Mouse (Mus musculus): Measurements from ENCODE around the gene Nkx2-4. TPM values are rescaled to one million over a fixed set of nuclear protein-coding genes. Genes with fewer than 3 reads are reported as not detected.

Gene Nkx2-4
- total and polyA plus RNA-seq, 2 experiments from 2014 or later, result not detected

DNA sequence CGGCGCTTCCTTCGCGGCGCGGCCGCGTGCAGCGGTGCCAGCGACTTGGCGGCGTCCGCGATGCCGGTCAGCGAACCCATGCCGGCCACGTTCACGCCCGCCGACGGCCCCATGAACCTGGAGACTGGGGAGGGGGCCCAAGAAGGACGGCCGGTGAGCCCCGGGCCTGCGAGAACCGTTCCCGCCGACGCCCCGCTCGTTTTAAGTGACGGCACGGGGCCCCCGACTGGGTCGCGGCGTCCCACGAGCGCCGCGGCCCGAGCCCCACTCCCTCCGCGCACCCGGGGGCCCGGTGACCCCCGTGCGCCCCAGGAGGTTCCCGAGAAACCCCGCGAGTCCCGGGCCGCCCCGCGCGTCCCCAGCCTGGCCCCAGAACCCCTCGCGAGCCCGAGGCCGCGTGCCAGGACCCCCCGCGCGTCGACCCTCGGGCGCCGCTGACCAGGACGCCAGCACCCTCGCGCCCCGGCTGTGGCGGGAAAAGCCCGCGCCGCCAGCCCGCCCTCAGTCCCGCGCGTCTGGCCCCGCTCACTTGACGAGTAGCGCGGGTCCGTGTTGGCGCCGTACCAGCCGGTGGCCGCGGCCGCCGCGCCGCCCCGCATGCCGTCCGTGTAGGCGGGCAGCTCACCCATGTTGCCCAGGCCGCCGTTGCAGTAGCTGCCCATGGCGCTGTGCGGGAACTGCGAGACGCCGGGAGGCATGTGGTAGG lies 726 bp downstream of the Nkx2-4 start:
- no peaks in the 10 kb centered on the region for H3K9me3 ChIP-seq (replicated peaks; ENCODE audit: control insufficient read depth, low read length)
- peak overlapping the region; percentile 61 for H3K4me2 ChIP-seq (ENCODE audit: low read depth, low read length)
- no peak overlapping the region for H3K9ac ChIP-seq (replicated peaks; ENCODE audit: low read depth, low read length)
- no peak for TF ChIP-seq CTCF (IDR thresholded peaks at IDR 0.05; ENCODE audit: low read depth)
- no peak for TF ChIP-seq EP300 (IDR thresholded peaks at IDR 0.05; ENCODE audit: low read depth)
- H3K27me3 ChIP-seq (ENCODE audit: control insufficient read depth, insufficient read depth, low read length), result peaks cover 87% of the 10 kb centered on the region
- H3K36me3 ChIP-seq (replicated peaks; ENCODE audit: control insufficient read depth, insufficient read depth, low read length), result no peaks in the 10 kb centered on the region
- H3K4me3 ChIP-seq (ENCODE audit: low read depth, low read length), result peak overlapping the region; percentile 52
- H3K4me1 ChIP-seq (ENCODE audit: control insufficient read depth, insufficient read depth), result no peaks in the 10 kb centered on the region
- ATAC-seq (ENCODE audit: insufficient read depth, low read depth), result 0 out of 2 replicates have a peak, but pooled peaks have one; percentile 30
- H3K27ac ChIP-seq (ENCODE audit: low read depth), result no peak overlapping the region
- no peak for DNase-seq (ENCODE audit: low spot score)
- WGBS, result under 1% methylated on average over 73 of the region's 106 CpGs

DNA sequence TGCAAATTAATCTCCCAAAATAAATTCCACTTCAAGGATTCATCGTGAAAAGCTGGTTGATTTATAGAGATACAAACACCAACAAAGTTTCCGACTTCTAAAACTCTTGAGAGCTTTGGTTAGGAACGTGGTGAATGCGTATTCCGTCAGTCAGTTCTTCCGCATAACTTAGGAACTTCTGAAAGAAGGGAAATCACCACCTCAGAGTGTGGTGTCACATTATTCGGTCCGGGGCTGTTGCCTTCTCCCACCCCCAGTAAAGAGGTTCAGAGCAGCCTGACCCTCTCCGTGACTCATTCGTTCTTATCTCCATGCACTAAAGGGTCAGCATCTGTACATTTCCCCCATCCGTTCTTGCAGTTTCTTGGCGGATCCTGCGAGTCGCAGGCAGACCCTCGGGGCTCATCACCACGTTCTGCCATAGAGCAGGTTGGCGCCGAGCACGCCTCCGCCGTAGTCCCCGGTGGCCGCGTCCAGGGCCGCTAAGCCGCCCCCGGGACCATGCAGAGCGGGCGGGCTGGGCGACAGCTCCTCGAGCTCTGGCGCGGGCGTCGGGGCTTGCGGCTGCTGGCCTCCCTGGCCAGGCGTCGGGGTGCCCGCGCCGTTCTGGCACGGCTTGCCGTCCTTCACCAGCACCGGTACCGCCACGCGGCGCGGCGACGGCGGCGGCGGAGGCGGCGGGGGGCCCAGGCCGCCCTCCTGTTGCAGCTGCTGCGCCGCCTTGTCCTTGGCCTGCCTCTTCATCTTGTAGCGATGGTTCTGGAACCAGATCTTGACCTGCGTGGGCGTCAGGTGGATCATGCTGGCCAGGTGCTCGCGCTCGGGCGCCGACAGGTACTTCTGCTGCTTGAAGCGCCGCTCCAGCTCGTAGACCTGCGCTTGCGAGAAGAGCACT lies 1.5 kb downstream of the Nkx2-4 start:
- peak; percentile 30 for ATAC-seq (ENCODE audit: insufficient read depth, low read depth)
- DNase-seq (ENCODE audit: low spot score), result no peak
- H3K4me2 ChIP-seq (ENCODE audit: low read depth, low read length), result peak overlapping the region; percentile 10; the same call in 1 of the 2 replicates
- no peak overlapping the region for H3K9ac ChIP-seq (replicated peaks; ENCODE audit: low read depth, low read length)
- peaks cover 93% of the 10 kb centered on the region for H3K27me3 ChIP-seq (ENCODE audit: control insufficient read depth, insufficient read depth, low read length)
- no peaks in the 10 kb centered on the region for H3K9me3 ChIP-seq (replicated peaks; ENCODE audit: control insufficient read depth, low read length)
- 1% methylated on average over 68 of the region's 72 CpGs for WGBS
- no peak overlapping the region for H3K27ac ChIP-seq (ENCODE audit: low read depth)
- 0 out of 2 replicates have a peak, but pooled peaks cover 4% of the 10 kb centered on the region for H3K36me3 ChIP-seq (replicated peaks; ENCODE audit: control insufficient read depth, insufficient read depth, low read length)
- no peak for TF ChIP-seq CTCF (IDR thresholded peaks at IDR 0.05; ENCODE audit: low read depth)
- TF ChIP-seq EP300 (IDR thresholded peaks at IDR 0.05; ENCODE audit: low read depth), result no peak
- peak overlapping the region; percentile 28; the same call in 1 of the 2 replicates for H3K4me3 ChIP-seq (ENCODE audit: low read depth, low read length)
- no peaks in the 10 kb centered on the region for H3K4me1 ChIP-seq (ENCODE audit: control insufficient read depth, insufficient read depth)

DNA sequence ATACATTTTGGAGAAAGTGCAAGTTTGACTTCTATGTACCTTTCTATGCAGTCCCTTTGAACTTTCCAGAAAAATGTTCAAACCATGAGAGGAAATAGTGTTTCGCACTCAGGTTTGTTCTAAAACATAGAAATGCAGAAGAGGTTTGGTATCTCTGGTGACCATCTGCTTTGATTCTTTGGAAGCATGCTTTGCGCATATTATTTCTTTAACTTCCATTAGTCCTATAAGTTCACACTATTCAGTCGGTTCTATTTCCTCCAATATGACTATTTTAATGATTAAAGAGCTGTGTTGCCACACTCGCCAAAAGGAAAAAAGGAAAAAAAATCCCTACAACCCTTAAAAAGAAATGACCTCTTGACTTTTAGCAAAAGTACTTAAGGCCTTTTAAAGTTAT lies 2.9 kb downstream of the Nkx2-4 start:
- Histone ChIP-seq H3K27me3 (ENCODE audit: control insufficient read depth, insufficient read depth, low read length) (peaks cover 80% of the 10 kb centered on the region), H3K4me1 (ENCODE audit: control insufficient read depth, insufficient read depth) (no peaks in the 10 kb centered on the region), H3K36me3 (replicated peaks; ENCODE audit: control insufficient read depth, insufficient read depth, low read length) (peaks cover 10% of the 10 kb centered on the region; the same call in 1 of the 2 replicates), H3K27ac (ENCODE audit: low read depth) (no peak overlapping the region), H3K9me3 (replicated peaks; ENCODE audit: control insufficient read depth, low read length) (no peaks in the 10 kb centered on the region), H3K4me2 (ENCODE audit: low read depth, low read length) (no peak overlapping the region), H3K4me3 (ENCODE audit: low read depth, low read length) (no peak overlapping the region), H3K9ac (replicated peaks; ENCODE audit: low read depth, low read length) (no peak overlapping the region)
- DNase-seq (ENCODE audit: low spot score), result no peak
- no peak for TF ChIP-seq CTCF (IDR thresholded peaks at IDR 0.05; ENCODE audit: low read depth)
- no peak for TF ChIP-seq EP300 (IDR thresholded peaks at IDR 0.05; ENCODE audit: low read depth)
- no peak for ATAC-seq (ENCODE audit: insufficient read depth, low read depth)
- 69% methylated on average over 4 of the region's 4 CpGs for WGBS

DNA sequence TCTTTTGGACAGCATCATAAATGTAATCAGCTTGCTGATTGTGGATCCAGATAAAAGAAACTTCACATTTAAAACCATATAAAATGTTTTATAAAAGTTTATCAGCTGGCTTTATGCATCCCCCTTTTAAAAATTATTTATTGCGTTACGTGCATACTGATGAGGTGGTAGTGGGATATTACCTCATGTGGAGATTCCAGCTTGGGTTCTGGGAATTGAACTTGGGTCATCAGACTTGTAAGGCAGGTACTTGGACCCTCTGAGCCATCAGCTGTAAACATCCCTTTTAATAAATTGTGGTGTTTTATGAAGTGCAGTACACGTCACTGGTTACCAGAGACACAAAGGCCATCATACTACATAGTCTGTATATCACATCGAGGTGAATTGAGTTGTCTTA lies 10.8 kb downstream of the Nkx2-4 start:
- no peaks in the 10 kb centered on the region for H3K9me3 ChIP-seq (replicated peaks; ENCODE audit: control insufficient read depth, low read length)
- H3K27me3 ChIP-seq (ENCODE audit: control insufficient read depth, insufficient read depth, low read length), result peaks cover 5% of the 10 kb centered on the region; the same call in 1 of the 2 replicates
- DNase-seq (ENCODE audit: low spot score) (no peak), ATAC-seq (ENCODE audit: insufficient read depth, low read depth) (no peak)
- TF ChIP-seq CTCF (IDR thresholded peaks at IDR 0.05; ENCODE audit: low read depth), result no peak
- TF ChIP-seq EP300 (IDR thresholded peaks at IDR 0.05; ENCODE audit: low read depth), result no peak
- H3K4me2 ChIP-seq (ENCODE audit: low read depth, low read length), result no peak overlapping the region
- H3K4me3 ChIP-seq (ENCODE audit: low read depth, low read length), result no peak overlapping the region
- no peak overlapping the region for H3K27ac ChIP-seq (ENCODE audit: low read depth)
- H3K9ac ChIP-seq (replicated peaks; ENCODE audit: low read depth, low read length), result no peak overlapping the region
- WGBS, result 94% methylated on average over 4 of the region's 4 CpGs
- H3K4me1 ChIP-seq (ENCODE audit: control insufficient read depth, insufficient read depth), result no peaks in the 10 kb centered on the region
- peaks cover 35% of the 10 kb centered on the region for H3K36me3 ChIP-seq (replicated peaks; ENCODE audit: control insufficient read depth, insufficient read depth, low read length)

DNA sequence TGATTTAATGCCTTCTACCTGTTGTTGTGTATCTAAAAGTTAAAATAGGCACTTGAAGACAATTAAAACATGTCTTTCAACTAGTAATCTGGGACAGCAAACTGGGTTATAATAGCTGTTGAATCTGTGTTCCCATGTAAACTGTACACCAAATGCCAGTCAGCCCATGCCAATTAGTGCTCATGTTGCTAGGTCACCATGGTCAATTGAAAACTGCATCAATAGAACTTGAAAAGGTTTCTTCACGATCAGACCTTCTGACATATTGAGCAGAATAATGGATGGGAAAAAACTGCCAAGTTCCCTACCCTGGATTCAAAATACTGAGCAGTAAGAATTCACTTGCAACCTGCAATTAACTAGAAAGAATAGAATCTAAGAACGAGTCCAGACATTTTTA lies 11.3 kb downstream of the Nkx2-4 start:
- Histone ChIP-seq H3K27me3 (ENCODE audit: control insufficient read depth, insufficient read depth, low read length) (peaks cover under 1% of the 10 kb centered on the region; the same call in 1 of the 2 replicates), H3K4me3 (ENCODE audit: low read depth, low read length) (no peak overlapping the region), H3K4me2 (ENCODE audit: low read depth, low read length) (no peak overlapping the region), H3K9ac (replicated peaks; ENCODE audit: low read depth, low read length) (no peak overlapping the region), H3K9me3 (replicated peaks; ENCODE audit: control insufficient read depth, low read length) (no peaks in the 10 kb centered on the region), H3K36me3 (replicated peaks; ENCODE audit: control insufficient read depth, insufficient read depth, low read length) (peaks cover 38% of the 10 kb centered on the region), H3K27ac (ENCODE audit: low read depth) (no peak overlapping the region), H3K4me1 (ENCODE audit: control insufficient read depth, insufficient read depth) (no peaks in the 10 kb centered on the region)
- WGBS, result 92% methylated on average over 2 of the region's 2 CpGs
- ATAC-seq (ENCODE audit: insufficient read depth, low read depth), result no peak
- TF ChIP-seq EP300 (IDR thresholded peaks at IDR 0.05; ENCODE audit: low read depth) (no peak), CTCF (IDR thresholded peaks at IDR 0.05; ENCODE audit: low read depth) (no peak)
- DNase-seq (ENCODE audit: low spot score), result no peak

Measured in heart, postnatal 0 days (tissue).